11 mouse cellular contexts compared by ENCODE assay signal in genomic region chr15:78401345-78401744, GRCm38 (mm10). TPM values are rescaled to one million over a fixed set of nuclear protein-coding genes. Genes with fewer than 3 reads are reported as not detected.
DNase-seq lines count a peak whose midpoint lies in the region; ATAC-seq and TF ChIP-seq lines count a peak whose summit lies in the region.
"Had no signal": no experiment of that assay in that cellular context is flagged by ENCODE, and none has a peak within 500 bp of the region (broad histone marks: within the 10 kb centered on the region; RNA-seq: fewer than 3 reads in every experiment).

No protein-coding gene starts in this region.

- DNase-seq in gastrocnemius, adult 8-10 months (ENCODE audit: low spot score in 2 of 2): peak; percentile 25 to 38
- no peak for DNase-seq in gastrocnemius, postnatal 4 days (ENCODE audit: low spot score in 2 of 2)
- peak; percentile 10 for DNase-seq in limb, embryonic 14.5 days (ENCODE audit: low spot score)
- DNase-seq in limb, embryonic 10.5 days (ENCODE audit: low spot score): no peak
- DNase-seq in thymus, postnatal 10 days (ENCODE audit: low spot score in 2 of 2): no peak
- no peak for DNase-seq in cerebellum, adult 18-20 months

- TF ChIP-seq CTCF in bone marrow macrophage, adult 2 months (IDR thresholded peaks at IDR 0.05; ENCODE audit: low read depth, low read length): no peak

- no peaks in the 10 kb centered on the region for H3K36me3 ChIP-seq in limb, embryonic 14.5 days (ENCODE audit: control insufficient read depth, insufficient read depth, low read length)
- no peaks in the 10 kb centered on the region for H3K36me3 ChIP-seq in limb, embryonic 10.5 days
- no peaks in the 10 kb centered on the region for H3K36me3 ChIP-seq in limb, embryonic 15.5 days

- no peak overlapping the region for H3K4me3 ChIP-seq in limb, embryonic 14.5 days (replicated peaks; ENCODE audit: low read length)
- no peak overlapping the region for H3K4me3 ChIP-seq in limb, embryonic 10.5 days
- no peak overlapping the region for H3K4me3 ChIP-seq in bone marrow macrophage, adult 2 months (ENCODE audit: insufficient read depth, low read length)
- H3K4me3 ChIP-seq in limb, embryonic 15.5 days: no peak overlapping the region

- H3K27ac ChIP-seq in limb, embryonic 14.5 days (replicated peaks; ENCODE audit: low read depth, low read length): no peak overlapping the region
- no peak overlapping the region for H3K27ac ChIP-seq in limb, embryonic 10.5 days
- H3K27ac ChIP-seq in bone marrow macrophage, adult 2 months (ENCODE audit: insufficient read depth, low read depth, low read length): peak overlapping the region; percentile 84
- H3K27ac ChIP-seq in limb, embryonic 15.5 days: 0 out of 2 replicates have a peak overlapping the region, but pooled peaks have one; percentile 11

- H3K9me3 ChIP-seq in limb, embryonic 14.5 days (ENCODE audit: control insufficient read depth, low read length): no peaks in the 10 kb centered on the region
- H3K9me3 ChIP-seq in limb, embryonic 10.5 days (replicated peaks): no peaks in the 10 kb centered on the region
- no peaks in the 10 kb centered on the region for H3K9me3 ChIP-seq in limb, embryonic 15.5 days

- H3K9ac ChIP-seq in limb, embryonic 14.5 days (ENCODE audit: low read depth, low read length, severe bottlenecking): no peak overlapping the region
- H3K9ac ChIP-seq in limb, embryonic 15.5 days: no peak overlapping the region

- H3K4me1 ChIP-seq in limb, embryonic 14.5 days (ENCODE audit: control insufficient read depth, insufficient read depth, low read length): peaks cover 15% of the 10 kb centered on the region; the same call in 1 of the 2 replicates
- peaks cover 25% of the 10 kb centered on the region for H3K4me1 ChIP-seq in limb, embryonic 10.5 days
- H3K4me1 ChIP-seq in bone marrow macrophage, adult 2 months (ENCODE audit: control insufficient read depth, insufficient read depth, low read length): peaks cover 43% of the 10 kb centered on the region
- H3K4me1 ChIP-seq in limb, embryonic 15.5 days: peaks cover 46% of the 10 kb centered on the region

- no peak for TF ChIP-seq POLR2A in limb, embryonic 14.5 days (IDR thresholded peaks at IDR 0.05; ENCODE audit: borderline replicate concordance, extremely low read depth, insufficient read depth, insufficient read length)
- no peak for TF ChIP-seq POLR2A in bone marrow macrophage, adult 2 months (IDR thresholded peaks at IDR 0.05; ENCODE audit: borderline replicate concordance, low read depth, low read length)

- H3K27me3 ChIP-seq in limb, embryonic 14.5 days (ENCODE audit: control insufficient read depth, insufficient read depth, low read length): no peaks in the 10 kb centered on the region
- H3K27me3 ChIP-seq in limb, embryonic 10.5 days (ENCODE audit: low read depth, poor library complexity, severe bottlenecking): no peaks in the 10 kb centered on the region
- no peaks in the 10 kb centered on the region for H3K27me3 ChIP-seq in limb, embryonic 15.5 days

- H3K4me2 ChIP-seq in limb, embryonic 14.5 days (replicated peaks; ENCODE audit: low read depth, low read length, severe bottlenecking): no peak overlapping the region
- H3K4me2 ChIP-seq in limb, embryonic 15.5 days: no peak overlapping the region

- no peak for ATAC-seq in limb, embryonic 14.5 days (ENCODE audit: low FRiP score, low read depth)
- no peak for ATAC-seq in limb, embryonic 15.5 days (ENCODE audit: insufficient number of reproducible peaks, low FRiP score, low TSS enrichment, low read depth)
- ATAC-seq: forebrain, embryonic 14.5 days had no signal

- WGBS in limb, embryonic 14.5 days: 77% methylated on average over 6 of the region's 6 CpGs
- 84% methylated on average over 6 of the region's 6 CpGs for WGBS in limb, embryonic 10.5 days
- 63% methylated on average over 6 of the region's 6 CpGs for WGBS in limb, embryonic 15.5 days

RNA-seq across cellular contexts. Expression of gene Tst, which starts 4.4 kb away (rescaled TPM):
- total RNA-seq in gastrocnemius, adult 8-10 months (2022): 10 to 100 TPM; 19.1 to 25.8 (median 22.3) TPM
- total RNA-seq in gastrocnemius, postnatal 4 days (2021): 10 to 100 TPM; 17.5 to 20.5 TPM
- polyA plus RNA-seq in limb, embryonic 14.5 days (2012; rRNA removed): 8.3 and 9.1 TPM in 2 replicates
- polyA plus RNA-seq in limb, embryonic 14.5 days (2014; fragmentation: Nextera tagmentation; extraction: Ambion mirVana): 12.4 and 12.8 TPM in 2 replicates
- 8.1 and 8.5 TPM in 2 replicates for polyA plus RNA-seq in limb, embryonic 10.5 days (2016; fragmentation: Nextera tagmentation; extraction: Ambion mirVana)
- 1.4 and 2.1 TPM in 2 replicates for polyA plus RNA-seq in bone marrow macrophage, adult 2 months (2012; ENCODE audit: insufficient read depth, insufficient read length, missing spikeins)
- polyA plus RNA-seq in limb, embryonic 15.5 days (2015; fragmentation: Nextera tagmentation; extraction: Ambion mirVana): 15.4 and 17.1 TPM in 2 replicates

RNA-seq across cellular contexts. Expression of gene Mpst, which starts 4.9 kb away (rescaled TPM):
- total RNA-seq in gastrocnemius, adult 8-10 months (2022): 10 to 100 TPM; 58.9 to 65.3 (median 59.7) TPM
- total RNA-seq in gastrocnemius, postnatal 4 days (2021): 10 to 100 TPM; 27.6 to 34.5 TPM
- polyA plus RNA-seq in limb, embryonic 14.5 days (2012; rRNA removed): 53.8 and 78.4 TPM in 2 replicates
- 1.8 and 2.7 TPM in 2 replicates for polyA plus RNA-seq in limb, embryonic 14.5 days (2014; fragmentation: Nextera tagmentation; extraction: Ambion mirVana)
- 1.1 and 2.1 TPM in 2 replicates for polyA plus RNA-seq in limb, embryonic 10.5 days (2016; fragmentation: Nextera tagmentation; extraction: Ambion mirVana)
- 19.2 and 21.6 TPM in 2 replicates for polyA plus RNA-seq in bone marrow macrophage, adult 2 months (2012; ENCODE audit: insufficient read depth, insufficient read length, missing spikeins)
- 2.1 and 2.4 TPM in 2 replicates for polyA plus RNA-seq in limb, embryonic 15.5 days (2015; fragmentation: Nextera tagmentation; extraction: Ambion mirVana)

RNA-seq across cellular contexts. Expression of gene Tex33, which starts 5.6 kb away (rescaled TPM):
- not detected for total RNA-seq in gastrocnemius, adult 8-10 months (2022)
- not detected for total RNA-seq in gastrocnemius, postnatal 4 days (2021)
- polyA plus RNA-seq in limb, embryonic 14.5 days (2012; rRNA removed): not detected in 2 replicates
- not detected in 2 replicates for polyA plus RNA-seq in limb, embryonic 14.5 days (2014; fragmentation: Nextera tagmentation; extraction: Ambion mirVana)
- polyA plus RNA-seq in limb, embryonic 10.5 days (2016; fragmentation: Nextera tagmentation; extraction: Ambion mirVana): not detected in 2 replicates
- polyA plus RNA-seq in bone marrow macrophage, adult 2 months (2012; ENCODE audit: insufficient read depth, insufficient read length, missing spikeins): not detected in 2 replicates
- polyA plus RNA-seq in limb, embryonic 15.5 days (2015; fragmentation: Nextera tagmentation; extraction: Ambion mirVana): not detected in 2 replicates
- total RNA-seq: left cerebral cortex, adult 18-20 months had no signal
- polyA plus RNA-seq: forebrain, embryonic 14.5 days; intestine, embryonic 14.5 days had no signal

RNA-seq across cellular contexts. Expression of gene Kctd17, which starts 27.0 kb away (rescaled TPM):
- total RNA-seq in gastrocnemius, adult 8-10 months (2022): 10 to 100 TPM in 1 of 4 experiments, 1 to 10 TPM in 3; 5.9 to 10.3 (median 8.2) TPM
- total RNA-seq in gastrocnemius, postnatal 4 days (2021): 10 to 100 TPM; 83.5 to 85.4 TPM
- polyA plus RNA-seq in limb, embryonic 14.5 days (2012; rRNA removed): 149 and 212 TPM in 2 replicates
- 47.9 and 49.3 TPM in 2 replicates for polyA plus RNA-seq in limb, embryonic 14.5 days (2014; fragmentation: Nextera tagmentation; extraction: Ambion mirVana)
- polyA plus RNA-seq in limb, embryonic 10.5 days (2016; fragmentation: Nextera tagmentation; extraction: Ambion mirVana): 42.8 and 49.9 TPM in 2 replicates
- 4.8 and 5.3 TPM in 2 replicates for polyA plus RNA-seq in bone marrow macrophage, adult 2 months (2012; ENCODE audit: insufficient read depth, insufficient read length, missing spikeins)
- 45.3 and 45.7 TPM in 2 replicates for polyA plus RNA-seq in limb, embryonic 15.5 days (2015; fragmentation: Nextera tagmentation; extraction: Ambion mirVana)

Comparison
In these comparisons a context has a peak if more than half of its experiments do, and no peak if none do; other contexts are left out.
1. DNase-seq: peak in gastrocnemius, adult 8-10 months (2 of 2) and limb, embryonic 14.5 days (single experiment); none in gastrocnemius, postnatal 4 days (0 of 2), limb, embryonic 10.5 days (single experiment), thymus, postnatal 10 days (0 of 2) and cerebellum, adult 18-20 months (0 of 2).
2. H3K27ac ChIP-seq: peak in bone marrow macrophage, adult 2 months (single experiment) and limb, embryonic 15.5 days (single experiment); none in limb, embryonic 14.5 days (single experiment) and limb, embryonic 10.5 days (single experiment).